Mouse (Mus musculus) kidney, embryonic 16.5 days (tissue): ENCODE data around the gene Focad. TPM values are rescaled to one million over a fixed set of nuclear protein-coding genes. Genes with fewer than 3 reads are reported as not detected.

Experiments used
- ATAC-seq: fragments of 200-750 bp; cut with Nextera tagmentation; 2 replicates; pipeline ENCODE4 v1.8.0; 2017; ENCODE audit warnings: moderate TSS enrichment; ENCODE audit not compliant: low FRiP score, low TSS enrichment
- H3K27ac ChIP-seq: fragments of 300-500 bp; sonication (generic); 2 replicates; pipeline ENCODE4 v1.5.1; 2014; ENCODE audit warnings: low read length
- H3K27me3 ChIP-seq: fragments of 300-500 bp; sonication (generic); 2 replicates; pipeline ENCODE4 v1.6.1; 2014; ENCODE audit warnings: low read length, control low read depth, mixed read lengths; ENCODE audit not compliant: insufficient read depth
- H3K36me3 ChIP-seq: fragments of 300-500 bp; sonication (generic); 2 replicates; pipeline ENCODE4 v1.6.1; 2014; ENCODE audit warnings: low read length, control low read depth, mixed read lengths; ENCODE audit not compliant: insufficient read depth
- H3K4me1 ChIP-seq: fragments of 300-500 bp; sonication (generic); 2 replicates; pipeline ENCODE4 v1.6.1; 2014; ENCODE audit warnings: low read length, control low read depth, mixed read lengths; ENCODE audit not compliant: insufficient read depth
- H3K4me2 ChIP-seq: fragments of 300-500 bp; sonication (generic); replicated peaks from 2 replicates; pipeline ENCODE4 v1.6.1; 2014; ENCODE audit warnings: low read depth, low read length
- H3K4me3 ChIP-seq: fragments of 300-500 bp; sonication (generic); 2 replicates; pipeline ENCODE4 v1.5.1; 2014; ENCODE audit warnings: mild to moderate bottlenecking, low read length
- H3K9ac ChIP-seq: fragments of 300-500 bp; sonication (generic); replicated peaks from 2 replicates; pipeline ENCODE4 v1.6.1; 2014; ENCODE audit warnings: low read length
- H3K9me3 ChIP-seq: fragments of 300-500 bp; sonication (generic); 2 replicates; pipeline ENCODE4 v1.6.1; 2016; ENCODE audit warnings: low read length, control low read depth
- WGBS: fragments of 180-500 bp; shearing (Covaris S2); extraction: QIAGEN DNeasy Blood & Tissue Kit; methylation state at CpG from one replicate; pipeline ENCODE4 v1.1.7; 2014; 5-methylcytosine and 5-hydroxymethylcytosine counted together
- polyA plus RNA-seq: library from polyadenylated mRNA; unstranded; fragments of >200 nt; fragmentation: Nextera tagmentation; extraction: Ambion mirVana; gene quantifications from 2 replicates; pipeline ENCODE4 v1.2.1, GENCODE M21; 2015

Focad gene
- polyA plus RNA-seq, 1 experiment from 2014 or later, result 15.5 TPM

DNA sequence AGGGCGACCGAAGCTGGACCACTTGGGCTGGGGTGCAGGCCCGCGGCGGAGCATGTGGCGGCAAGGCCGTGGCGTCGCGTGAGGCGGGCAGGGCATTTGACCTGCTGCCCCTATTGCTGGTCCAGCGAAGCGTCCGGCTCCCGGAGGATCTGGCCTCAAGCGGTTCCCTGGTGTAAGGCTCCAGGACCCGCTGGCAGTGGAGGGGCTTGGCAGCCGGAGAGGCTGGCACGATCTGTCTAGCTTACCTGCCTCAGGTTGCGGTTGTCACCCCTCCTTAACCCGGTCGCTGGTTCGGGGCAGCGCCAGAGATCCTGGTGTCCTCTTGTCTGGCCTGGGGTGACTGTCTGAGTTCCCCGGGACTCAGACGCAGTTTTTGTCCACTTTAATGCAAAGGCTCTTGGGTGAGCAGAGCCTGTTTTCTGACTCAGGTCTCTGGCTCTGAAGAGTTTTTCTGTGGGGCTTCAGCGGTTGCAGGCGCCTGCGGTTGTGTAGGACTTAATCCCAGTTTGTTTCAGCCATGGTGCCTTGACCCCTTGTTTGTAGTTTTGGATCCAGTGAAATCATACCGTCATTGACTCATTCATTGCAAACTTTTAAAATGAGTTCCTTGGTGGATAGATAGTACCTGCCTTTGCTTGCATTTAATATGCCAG lies 465 bp downstream of the Focad start:
- H3K27ac ChIP-seq, result no peak overlapping the region
- peak; percentile 81 for ATAC-seq
- no peaks in the 10 kb centered on the region for H3K9me3 ChIP-seq
- 1% methylated on average over 30 of the region's 30 CpGs for WGBS
- H3K9ac ChIP-seq, result peak overlapping the region; percentile 74
- peak overlapping the region; percentile 63 for H3K4me3 ChIP-seq
- peak overlapping the region; percentile 98 for H3K4me2 ChIP-seq
- H3K4me1 ChIP-seq, result 0 out of 2 replicates have a peak, but pooled peaks cover 6% of the 10 kb centered on the region
- H3K27me3 ChIP-seq, result no peaks in the 10 kb centered on the region
- no peaks in the 10 kb centered on the region for H3K36me3 ChIP-seq

DNA sequence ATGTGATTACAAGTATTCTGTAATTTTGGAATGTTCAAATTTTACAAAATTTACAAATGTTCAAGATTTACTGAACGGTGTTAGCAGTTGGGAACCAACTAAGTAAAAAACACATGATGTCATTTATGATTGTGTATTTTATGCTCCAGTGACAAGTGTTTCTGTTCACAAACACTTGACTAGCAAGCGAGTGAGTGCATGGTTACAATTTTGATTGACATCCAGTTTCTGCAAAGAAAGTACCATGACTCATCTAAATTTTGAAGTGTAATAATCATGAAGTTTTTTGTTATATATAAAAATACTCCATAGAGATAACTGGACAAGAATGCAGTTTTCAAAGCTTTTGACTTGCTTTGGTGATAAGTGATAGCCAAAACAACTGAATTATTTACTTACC lies 1.3 kb downstream of the Focad start:
- no peak overlapping the region for H3K4me2 ChIP-seq
- no peak overlapping the region for H3K27ac ChIP-seq
- 83% methylated on average over 2 of the region's 2 CpGs for WGBS
- no peak overlapping the region for H3K4me3 ChIP-seq
- H3K9me3 ChIP-seq, result no peaks in the 10 kb centered on the region
- ATAC-seq, result no peak
- 0 out of 2 replicates have a peak, but pooled peaks cover 6% of the 10 kb centered on the region for H3K4me1 ChIP-seq
- H3K36me3 ChIP-seq, result no peaks in the 10 kb centered on the region
- no peak overlapping the region for H3K9ac ChIP-seq
- H3K27me3 ChIP-seq, result no peaks in the 10 kb centered on the region

DNA sequence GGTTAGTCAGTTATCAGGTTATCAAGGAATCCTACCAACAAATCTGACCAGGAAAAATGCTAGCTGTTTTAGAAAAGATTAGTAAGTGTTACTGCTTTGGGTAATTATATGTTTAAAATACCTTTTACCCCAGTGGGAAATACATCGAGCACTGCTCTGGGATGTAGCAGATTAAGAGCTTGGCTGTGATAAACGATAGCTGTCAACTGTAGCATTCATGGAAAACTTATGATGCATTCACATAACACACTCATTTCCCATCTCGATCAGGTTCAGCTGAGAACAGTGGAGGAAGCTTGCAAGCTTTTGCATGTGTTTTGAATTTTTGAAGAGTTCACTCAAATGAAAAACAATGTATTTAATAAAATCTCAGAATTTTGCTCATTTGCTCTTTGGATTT lies 14.2 kb downstream of the Focad start:
- no peaks in the 10 kb centered on the region for H3K36me3 ChIP-seq
- ATAC-seq, result no peak
- H3K9me3 ChIP-seq, result no peaks in the 10 kb centered on the region
- no peaks in the 10 kb centered on the region for H3K4me1 ChIP-seq
- H3K27ac ChIP-seq, result no peak overlapping the region
- H3K27me3 ChIP-seq, result no peaks in the 10 kb centered on the region
- WGBS, result 61% methylated on average over 3 of the region's 3 CpGs
- H3K4me2 ChIP-seq, result no peak overlapping the region
- no peak overlapping the region for H3K4me3 ChIP-seq
- no peak overlapping the region for H3K9ac ChIP-seq

DNA sequence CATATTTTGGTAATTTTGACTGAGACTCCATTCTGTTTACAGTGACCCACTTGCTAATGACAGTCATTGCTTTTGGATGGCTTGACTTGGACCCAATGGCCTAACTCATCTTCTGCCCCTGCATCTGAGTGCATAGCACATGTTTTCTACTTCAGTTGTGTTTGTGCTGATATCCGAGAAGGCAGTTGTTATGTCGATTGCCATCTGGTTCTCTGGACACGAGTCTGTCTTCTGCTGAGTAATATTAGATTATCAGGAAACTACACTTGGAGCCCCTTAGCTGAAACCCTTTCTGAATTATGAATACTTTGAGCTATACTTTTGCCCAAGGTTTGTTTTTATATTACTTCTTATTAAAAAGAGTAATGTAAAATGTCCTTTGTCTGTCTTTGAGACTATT lies 22.9 kb downstream of the Focad start:
- no peak overlapping the region for H3K4me3 ChIP-seq
- no peaks in the 10 kb centered on the region for H3K9me3 ChIP-seq
- no peaks in the 10 kb centered on the region for H3K4me1 ChIP-seq
- no peak for ATAC-seq
- H3K27me3 ChIP-seq, result no peaks in the 10 kb centered on the region
- 57% methylated on average over 3 of the region's 3 CpGs for WGBS
- H3K27ac ChIP-seq, result no peak overlapping the region
- H3K9ac ChIP-seq, result no peak overlapping the region
- no peaks in the 10 kb centered on the region for H3K36me3 ChIP-seq
- H3K4me2 ChIP-seq, result no peak overlapping the region

DNA sequence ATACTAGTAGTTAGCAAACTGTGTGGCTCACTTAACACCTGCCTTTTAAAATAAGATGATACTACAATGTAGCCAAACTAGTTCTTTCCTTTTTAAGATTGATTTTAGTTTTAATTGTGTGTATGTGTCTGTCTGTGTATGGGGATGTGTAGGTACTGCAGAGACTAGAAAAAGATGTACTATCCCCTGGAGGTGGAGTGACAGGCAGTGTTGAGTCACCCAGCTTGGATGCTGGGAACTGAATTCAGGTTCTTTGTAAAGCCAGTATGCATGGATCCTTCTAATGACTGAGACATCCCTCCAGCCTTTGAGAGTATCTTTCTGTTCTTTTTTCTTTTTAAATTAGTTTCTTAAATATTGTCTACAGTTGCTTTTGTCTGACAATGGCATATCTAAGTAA lies 23.5 kb downstream of the Focad start:
- Histone ChIP-seq H3K4me1 (no peaks in the 10 kb centered on the region), H3K9me3 (no peaks in the 10 kb centered on the region), H3K36me3 (no peaks in the 10 kb centered on the region), H3K27ac (no peak overlapping the region), H3K27me3 (no peaks in the 10 kb centered on the region), H3K9ac (no peak overlapping the region), H3K4me3 (no peak overlapping the region), H3K4me2 (no peak overlapping the region)
- ATAC-seq, result no peak

DNA sequence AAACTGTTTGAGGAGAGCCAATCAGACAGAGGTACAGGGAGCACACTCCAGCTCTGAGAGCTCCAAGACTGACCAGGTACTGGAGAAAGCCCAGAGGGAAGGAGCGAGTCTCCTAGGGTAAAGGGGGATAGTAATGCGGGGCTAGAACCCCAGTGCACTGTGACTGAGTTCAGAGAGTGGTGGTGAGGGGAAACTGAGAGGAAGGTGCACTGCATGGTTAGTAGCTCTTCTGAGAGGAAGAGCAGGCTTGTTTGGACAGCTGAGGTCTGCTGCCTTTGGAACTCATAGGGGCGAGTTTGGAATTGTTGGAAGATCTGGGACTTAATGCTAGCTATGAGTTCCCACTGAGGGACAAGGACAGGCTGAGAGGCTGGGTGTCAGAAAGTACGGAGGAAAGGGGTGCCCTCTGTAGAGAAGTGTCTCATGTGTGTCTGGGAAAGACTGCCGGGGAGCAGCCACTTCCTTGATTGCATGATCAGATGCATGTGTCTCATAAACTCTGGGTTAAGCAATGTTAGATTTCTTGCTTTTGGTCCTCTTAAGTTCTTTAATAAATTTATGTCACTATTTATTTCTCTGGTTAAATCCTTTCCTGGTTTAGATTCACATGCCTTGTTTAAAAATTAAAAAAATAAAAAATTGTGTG lies 24.4 kb downstream of the Focad start:
- 82% methylated on average over 5 of the region's 5 CpGs for WGBS
- no peak for ATAC-seq
- Histone ChIP-seq H3K9me3 (no peaks in the 10 kb centered on the region), H3K9ac (no peak overlapping the region), H3K4me2 (no peak overlapping the region), H3K4me1 (no peaks in the 10 kb centered on the region), H3K36me3 (no peaks in the 10 kb centered on the region), H3K4me3 (no peak overlapping the region), H3K27me3 (no peaks in the 10 kb centered on the region), H3K27ac (no peak overlapping the region)

DNA sequence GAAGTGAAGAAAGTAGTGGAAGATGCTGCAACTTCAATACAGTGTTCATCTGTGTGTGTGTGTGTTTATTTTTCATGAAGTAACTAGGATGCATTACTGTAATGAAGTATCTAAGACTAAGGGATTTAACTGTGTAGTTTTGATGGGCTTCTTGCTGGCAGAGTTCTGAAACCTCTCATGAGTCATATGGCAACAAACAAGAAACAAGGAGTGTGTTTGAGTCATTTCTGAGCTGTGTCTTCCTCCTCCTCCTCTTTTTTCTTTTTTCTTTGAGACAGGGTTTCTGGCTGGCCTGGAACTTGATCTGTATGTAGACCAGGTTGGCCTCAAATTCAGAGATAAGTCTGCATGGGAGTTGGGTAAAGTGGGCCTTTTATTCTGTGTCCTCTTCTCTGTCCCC lies 25.7 kb downstream of the Focad start:
- H3K4me2 ChIP-seq, result no peak overlapping the region
- no peak overlapping the region for H3K27ac ChIP-seq
- no peaks in the 10 kb centered on the region for H3K4me1 ChIP-seq
- H3K9ac ChIP-seq, result no peak overlapping the region
- no peak for ATAC-seq
- no peaks in the 10 kb centered on the region for H3K9me3 ChIP-seq
- no peaks in the 10 kb centered on the region for H3K27me3 ChIP-seq
- H3K4me3 ChIP-seq, result no peak overlapping the region
- no peaks in the 10 kb centered on the region for H3K36me3 ChIP-seq

DNA sequence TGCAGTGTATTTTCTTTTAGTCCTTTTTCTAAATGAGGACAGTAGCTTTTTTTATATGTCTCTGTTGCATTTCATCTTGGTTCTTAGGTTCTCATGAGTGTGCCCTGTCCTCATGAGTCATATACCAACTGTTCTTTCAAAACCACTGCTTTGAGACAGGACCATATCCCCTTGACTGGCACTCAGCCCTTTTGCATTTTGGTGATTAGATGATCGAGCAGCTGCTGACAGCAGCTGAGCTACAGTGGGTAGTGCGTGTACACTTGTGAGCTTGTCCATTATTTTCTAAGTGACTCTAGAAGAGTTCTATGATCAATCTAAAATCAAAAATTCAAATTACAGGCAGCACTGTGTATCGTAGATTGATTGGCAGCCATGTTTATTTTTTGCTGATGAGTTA lies 28.0 kb downstream of the Focad start:
- Histone ChIP-seq H3K27me3 (no peaks in the 10 kb centered on the region), H3K4me1 (no peaks in the 10 kb centered on the region), H3K9ac (no peak overlapping the region), H3K36me3 (no peaks in the 10 kb centered on the region), H3K4me2 (no peak overlapping the region), H3K27ac (no peak overlapping the region), H3K4me3 (no peak overlapping the region), H3K9me3 (no peaks in the 10 kb centered on the region)
- 93% methylated on average over 3 of the region's 3 CpGs for WGBS
- ATAC-seq, result no peak

DNA sequence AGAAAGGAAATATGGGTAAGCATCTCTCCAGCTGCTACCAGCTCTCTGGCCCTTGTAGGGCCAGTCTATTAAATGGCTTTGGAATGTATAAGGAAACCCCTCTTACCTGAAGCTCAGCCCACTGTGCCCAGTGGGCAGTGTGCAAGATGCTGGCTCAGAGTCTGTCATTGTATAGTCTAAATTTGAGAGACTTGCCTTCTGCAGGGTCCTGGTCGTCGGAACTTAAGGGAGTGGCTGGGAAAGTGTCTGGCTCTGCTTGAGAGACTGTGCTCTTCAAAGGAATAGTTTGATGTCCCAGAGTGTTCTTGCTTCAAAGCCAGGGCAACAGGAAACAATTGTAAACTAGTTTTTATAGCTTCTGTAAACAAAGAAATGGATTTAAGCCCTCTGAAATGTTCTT lies 41.5 kb downstream of the Focad start:
- Histone ChIP-seq H3K9ac (no peak overlapping the region), H3K4me3 (no peak overlapping the region), H3K4me1 (no peaks in the 10 kb centered on the region; the same call in 1 of the 2 replicates), H3K27me3 (no peaks in the 10 kb centered on the region), H3K9me3 (no peaks in the 10 kb centered on the region), H3K36me3 (no peaks in the 10 kb centered on the region), H3K4me2 (no peak overlapping the region), H3K27ac (no peak overlapping the region)
- no peak for ATAC-seq
- 13% methylated on average over 2 of the region's 2 CpGs for WGBS

DNA sequence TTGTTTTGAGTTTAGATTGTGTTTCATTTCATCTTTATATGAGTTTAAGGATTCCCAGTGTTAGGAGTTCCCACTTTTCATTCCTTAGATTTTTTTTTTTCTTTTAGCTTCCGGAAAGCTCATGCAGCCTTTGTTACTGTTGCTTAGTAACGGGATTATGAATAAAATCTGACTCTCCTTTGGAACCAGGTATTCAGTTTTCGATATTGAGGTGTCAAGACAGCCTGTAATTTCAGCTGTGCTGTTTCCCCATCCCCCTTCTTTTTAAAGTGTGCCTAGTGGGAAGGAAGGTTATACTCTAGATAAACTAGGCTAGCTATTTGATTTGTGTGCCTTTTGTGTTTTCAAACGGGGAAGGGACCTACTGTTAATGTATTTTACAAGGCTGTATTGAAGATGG lies 42.1 kb downstream of the Focad start:
- H3K4me3 ChIP-seq, result no peak overlapping the region
- no peaks in the 10 kb centered on the region for H3K36me3 ChIP-seq
- no peaks in the 10 kb centered on the region for H3K9me3 ChIP-seq
- no peaks in the 10 kb centered on the region; the same call in 1 of the 2 replicates for H3K4me1 ChIP-seq
- WGBS, result 34% methylated on average over 4 of the region's 4 CpGs
- H3K27me3 ChIP-seq, result no peaks in the 10 kb centered on the region
- H3K4me2 ChIP-seq, result no peak overlapping the region
- H3K9ac ChIP-seq, result no peak overlapping the region
- no peak overlapping the region for H3K27ac ChIP-seq
- no peak for ATAC-seq
